Mouse (Mus musculus) left cerebral cortex, postnatal 14 days (tissue): Measurements from ENCODE around the gene Krtap29-1. TPM values are rescaled to one million over a fixed set of nuclear protein-coding genes. Genes with fewer than 3 reads are reported as not detected.

Experiments used
- DNase-seq, 2 experiments: peaks; one replicate each; pipeline ENCODE4 v3.0.0; 2021 to 2022; ENCODE audit warnings: low spot score in 2 of 2, mixed read lengths in 1 of 2
- intact Hi-C: fragments of 180-260 bp; cut with DNase I; formaldehyde crosslinking; loops from one replicate; pipeline ENCODE4 v1.15.1; 2025
- total RNA-seq, 2 experiments: library from RNA; stranded (reverse); gene quantifications; 2 replicates each; pipeline ENCODE4 v1.2.3; 2021

Gene Krtap29-1
- total RNA-seq, 2 experiments from 2014 or later = not detected

GRCm38 (mm10) chr11:99982731-99983130, 3.9 kb upstream of the Krtap29-1 start:
- DNase-seq = no peak
- intact Hi-C loops = no loop called here

- DNase-seq = no peak
- intact Hi-C loops = no loop called here
Measured at GRCm38 (mm10) chr11:99965961-99966360, 12.9 kb downstream of the Krtap29-1 start.

- intact Hi-C loops = no loop called here
- DNase-seq = no peak
Measured at GRCm38 (mm10) chr11:99964213-99964612, 14.6 kb downstream of the Krtap29-1 start.

GRCm38 (mm10) chr11:99948175-99948574, 30.7 kb downstream of the Krtap29-1 start, which contains the start of gene Krtap9-5:
Gene Krtap9-5 (plus strand): TSS chr11:99948475.
- no peak for DNase-seq
- intact Hi-C loops = no loop called here

- intact Hi-C loops = no loop called here
- DNase-seq = no peak
Measured at GRCm38 (mm10) chr11:99937751-99938264, 41.0 kb downstream of the Krtap29-1 start.

GRCm38 (mm10) chr11:99935991-99936390, 42.9 kb downstream of the Krtap29-1 start, which contains the start of gene Krtap31-2:
Gene Krtap31-2 (plus strand): TSS chr11:99936291.
- no peak for DNase-seq
- intact Hi-C loops = no loop called here

Other genes with a start within 250 kb of the Krtap29-1 start
- not detected for gene Gm14180, start 244.8 kb downstream of the Krtap29-1 start, total RNA-seq
- gene Gm11595, start 206.1 kb downstream of the Krtap29-1 start, total RNA-seq = not detected
- gene Krtap4-8, start 198.3 kb downstream of the Krtap29-1 start, total RNA-seq = not detected
- gene Krtap4-9, start 193.9 kb downstream of the Krtap29-1 start, total RNA-seq = not detected
- gene Gm11596, start 185.6 kb downstream of the Krtap29-1 start, total RNA-seq = not detected
- gene Gm11569, start 180.1 kb downstream of the Krtap29-1 start, total RNA-seq = not detected
- gene Gm11554, start 174.6 kb downstream of the Krtap29-1 start, total RNA-seq = not detected
- gene Krtap4-13, start 169.2 kb downstream of the Krtap29-1 start, total RNA-seq = not detected
- gene Gm11564, start 163.4 kb downstream of the Krtap29-1 start, total RNA-seq = not detected
- gene 2300003K06Rik, start 141.0 kb downstream of the Krtap29-1 start, total RNA-seq = not detected
- not detected for gene Krtap4-16, start 127.4 kb downstream of the Krtap29-1 start, total RNA-seq
- gene Gm11568, start 121.1 kb downstream of the Krtap29-1 start, total RNA-seq = not detected
- not detected for gene Gm11559, start 114.6 kb downstream of the Krtap29-1 start, total RNA-seq
- gene Krtap9-1, start 105.7 kb downstream of the Krtap29-1 start, total RNA-seq = not detected
- gene Gm11567, start 99.9 kb downstream of the Krtap29-1 start, total RNA-seq = not detected
- not detected for gene Krtap31-1, start 71.1 kb downstream of the Krtap29-1 start, total RNA-seq
- gene Gm11565, start 64.3 kb downstream of the Krtap29-1 start, total RNA-seq = not detected
- not detected for gene Krtap31-2, start 42.8 kb downstream of the Krtap29-1 start, total RNA-seq
- not detected for gene Krtap9-5, start 30.6 kb downstream of the Krtap29-1 start, total RNA-seq
- gene Krtap16-1, start 7.5 kb upstream of the Krtap29-1 start, total RNA-seq = not detected
- gene Krtap17-1, start 14.9 kb upstream of the Krtap29-1 start, total RNA-seq = not detected
- gene Krt33a, start 37.2 kb upstream of the Krtap29-1 start, total RNA-seq = not detected
- not detected for gene Krt33b, start 50.8 kb upstream of the Krtap29-1 start, total RNA-seq
- gene Krt34, start 62.5 kb upstream of the Krtap29-1 start, total RNA-seq = not detected
- gene Krt31, start 71.5 kb upstream of the Krtap29-1 start, total RNA-seq = not detected
- gene Krt32, start 109.2 kb upstream of the Krtap29-1 start, total RNA-seq = not detected
- not detected for gene Krt35, start 117.2 kb upstream of the Krtap29-1 start, total RNA-seq
- gene Krt36, start 126.6 kb upstream of the Krtap29-1 start, total RNA-seq = not detected
- not detected for gene Krt13, start 142.5 kb upstream of the Krtap29-1 start, total RNA-seq
- gene Krt15, start 156.9 kb upstream of the Krtap29-1 start, total RNA-seq = not detected
- gene Krt19, start 169.6 kb upstream of the Krtap29-1 start, total RNA-seq = under 1 TPM in 1 of 2 experiments, not detected in 1; 0.63 TPM
- gene Krt9, start 214.2 kb upstream of the Krtap29-1 start, total RNA-seq = 1 to 10 TPM; 2.6 to 2.7 TPM
- not detected for gene Krt14, start 228.5 kb upstream of the Krtap29-1 start, total RNA-seq